Mouse (Mus musculus) MEL (cell line): ENCODE measurements around the gene Scgb1c1. TPM values are rescaled to one million over a fixed set of nuclear protein-coding genes. Genes with fewer than 3 reads are reported as not detected.

Source experiments
- DNase-seq: peaks from one replicate; pipeline ENCODE4 v3.0.0; 2011; ENCODE audit warnings: low read depth, low spot score
- H3K27ac ChIP-seq: 2 replicates; pipeline ENCODE4 v1.5.1; 2012; ENCODE audit warnings: low read depth, mild to moderate bottlenecking, control low read depth, low read length, moderate library complexity; ENCODE audit not compliant: control insufficient read depth
- H3K27me3 ChIP-seq, 2 experiments: fragments of 150-350 bp in 1 of 2; sonication (generic) in 1 of 2; 2 replicates each; pipeline ENCODE4 v1.6.1; 2012; ENCODE audit warnings: low read length in 2 of 2, mild to moderate bottlenecking in 2 of 2, improper control_type of control experiment in 1 of 2, moderate library complexity in 1 of 2; ENCODE audit not compliant: insufficient read depth in 2 of 2, control insufficient read depth in 1 of 2
- H3K36me3 ChIP-seq, 2 experiments: 2 replicates each; pipeline ENCODE4 v1.6.1; 2012 to 2014; ENCODE audit warnings: low read length in 2 of 2, improper control_type of control experiment in 1 of 2, inconsistent platforms in 1 of 2, mild to moderate bottlenecking in 1 of 2; ENCODE audit not compliant: insufficient read depth in 2 of 2, control insufficient read depth in 1 of 2
- H3K4me1 ChIP-seq, 2 experiments: fragments of 150-350 bp in 1 of 2; sonication (generic) in 1 of 2; 2 replicates each; pipeline ENCODE4 v1.6.1; 2012; ENCODE audit warnings: low read length in 2 of 2, improper control_type of control experiment in 1 of 2, mild to moderate bottlenecking in 1 of 2; ENCODE audit not compliant: insufficient read depth in 2 of 2, control insufficient read depth in 1 of 2
- H3K4me3 ChIP-seq, 2 experiments: fragments of 150-350 bp in 1 of 2; sonication (generic) in 1 of 2; 2 replicates each; pipeline ENCODE4 v1.5.1; 2012; ENCODE audit warnings: low read depth in 2 of 2, low read length in 2 of 2, mild to moderate bottlenecking in 2 of 2, moderate library complexity in 2 of 2, control low read depth in 1 of 2, improper control_type of control experiment in 1 of 2; ENCODE audit not compliant: control insufficient read depth in 1 of 2, insufficient read depth in 1 of 2
- H3K79me2 ChIP-seq: 2 replicates; pipeline ENCODE4 v1.6.1; 2012; ENCODE audit warnings: mild to moderate bottlenecking, low read length, moderate library complexity; ENCODE audit not compliant: control insufficient read depth, poor library complexity, insufficient read depth
- H3K9ac ChIP-seq: 2 replicates; pipeline ENCODE4 v1.6.1; 2012; ENCODE audit warnings: low read depth, mild to moderate bottlenecking, control low read depth, low read length, moderate library complexity; ENCODE audit not compliant: control insufficient read depth, poor library complexity, severe bottlenecking
- H3K9me3 ChIP-seq: fragments of 150-350 bp; sonication (generic); replicated peaks from 2 replicates; pipeline ENCODE4 v1.6.1; 2012; ENCODE audit warnings: mild to moderate bottlenecking, low read length, improper control_type of control experiment, moderate library complexity; ENCODE audit not compliant: insufficient read depth
- CHD1 ChIP-seq: IDR thresholded peaks from 2 replicates; pipeline ENCODE4 v1.6.1; 2012; ENCODE audit warnings: low read depth, mild to moderate bottlenecking, inconsistent platforms, low read length, improper control_type of control experiment
- CHD2 ChIP-seq: IDR thresholded peaks from 2 replicates; pipeline ENCODE4 v1.6.1; 2011; ENCODE audit warnings: low read length, improper control_type of control experiment
- CTCF ChIP-seq, 3 experiments: IDR thresholded peaks in 2 of 3; conservative IDR thresholded peaks in 1 of 3; 2 replicates each; pipeline ENCODE4 v1.5.1; 2011 to 2012; ENCODE audit warnings: low read length in 3 of 3, low read depth in 2 of 3, mild to moderate bottlenecking in 2 of 3, improper control_type of control experiment in 1 of 3, inconsistent platforms in 1 of 3, mixed read lengths in 1 of 3, moderate library complexity in 1 of 3; ENCODE audit not compliant: control insufficient read depth in 1 of 3, insufficient read depth in 1 of 3, poor library complexity in 1 of 3, severe bottlenecking in 1 of 3
- ELF1 ChIP-seq: IDR thresholded peaks from 2 replicates; pipeline ENCODE4 v1.6.1; 2014; ENCODE audit warnings: low read depth, mild to moderate bottlenecking, inconsistent platforms, low read length, improper control_type of control experiment, moderate library complexity
- EP300 ChIP-seq, 2 experiments: IDR thresholded peaks; 2 replicates each; pipeline ENCODE4 v1.6.1; 2011; ENCODE audit warnings: improper control_type of control experiment in 2 of 2, low read length in 2 of 2, low read depth in 1 of 2, mild to moderate bottlenecking in 1 of 2
- ETS1 ChIP-seq: IDR thresholded peaks from 2 replicates; pipeline ENCODE4 v1.6.1; 2012; ENCODE audit warnings: low read depth, mild to moderate bottlenecking, inconsistent platforms, low read length, improper control_type of control experiment, moderate library complexity
- HCFC1 ChIP-seq: IDR thresholded peaks from 2 replicates; pipeline ENCODE4 v1.6.1; 2012; ENCODE audit warnings: low read depth, mild to moderate bottlenecking, inconsistent platforms, low read length, improper control_type of control experiment, moderate library complexity
- JUND ChIP-seq: IDR thresholded peaks from 2 replicates; pipeline ENCODE4 v1.6.1; 2011; ENCODE audit warnings: low read depth, mild to moderate bottlenecking, improper control_type of control experiment, low read length
- KAT2A ChIP-seq: conservative IDR thresholded peaks from 2 replicates; pipeline ENCODE4 v1.6.1; 2012; ENCODE audit warnings: low read depth, low read length, improper control_type of control experiment, inconsistent platforms
- MAFK ChIP-seq: IDR thresholded peaks from 2 replicates; pipeline ENCODE4 v1.6.1; 2011; ENCODE audit warnings: low read depth, mild to moderate bottlenecking, low read length, improper control_type of control experiment, borderline replicate concordance
- MAX ChIP-seq: IDR thresholded peaks from 2 replicates; pipeline ENCODE4 v1.6.1; 2011; ENCODE audit warnings: low read length, improper control_type of control experiment
- MAZ ChIP-seq: IDR thresholded peaks from 2 replicates; pipeline ENCODE4 v1.6.1; 2012; ENCODE audit warnings: low read depth, mild to moderate bottlenecking, inconsistent platforms, low read length, improper control_type of control experiment
- MXI1 ChIP-seq: IDR thresholded peaks from 2 replicates; pipeline ENCODE4 v1.6.1; 2011; ENCODE audit warnings: mild to moderate bottlenecking, low read depth, low read length, improper control_type of control experiment
- MYB ChIP-seq: IDR thresholded peaks from 2 replicates; pipeline ENCODE4 v1.6.1; 2011; ENCODE audit warnings: mild to moderate bottlenecking, low read depth, low read length, improper control_type of control experiment
- NELFE ChIP-seq: IDR thresholded peaks from 2 replicates; pipeline ENCODE4 v1.6.1; 2011; ENCODE audit warnings: low read depth, low read length, improper control_type of control experiment
- NRF1 ChIP-seq: IDR thresholded peaks from 2 replicates; pipeline ENCODE4 v1.6.1; 2014; ENCODE audit warnings: low read depth, mild to moderate bottlenecking, inconsistent platforms, low read length, improper control_type of control experiment, moderate library complexity; ENCODE audit not compliant: poor library complexity, insufficient read depth, severe bottlenecking
- POLR2A ChIP-seq, 2 experiments: IDR thresholded peaks; 2 replicates each; pipeline ENCODE4 v1.6.1; 2011 to 2012; ENCODE audit warnings: low read length in 2 of 2, mild to moderate bottlenecking in 2 of 2, control low read depth in 1 of 2, improper control_type of control experiment in 1 of 2, low read depth in 1 of 2, moderate library complexity in 1 of 2; ENCODE audit not compliant: control insufficient read depth in 1 of 2, insufficient read depth in 1 of 2, poor library complexity in 1 of 2
- POLR2AphosphoS2 ChIP-seq: IDR thresholded peaks from 2 replicates; pipeline ENCODE4 v1.6.1; 2011; ENCODE audit warnings: low read length, improper control_type of control experiment
- POLR2AphosphoS5 ChIP-seq: IDR thresholded peaks from 2 replicates; pipeline ENCODE4 v1.6.1; 2012; ENCODE audit warnings: low read depth, borderline replicate concordance, mild to moderate bottlenecking, inconsistent platforms, low read length, moderate library complexity, mixed read lengths
- RAD21 ChIP-seq: IDR thresholded peaks from 2 replicates; pipeline ENCODE4 v1.6.1; 2011; ENCODE audit warnings: mild to moderate bottlenecking, low read depth, low read length, improper control_type of control experiment
- RCOR1 ChIP-seq: IDR thresholded peaks from 2 replicates; pipeline ENCODE4 v1.6.1; 2012; ENCODE audit warnings: low read depth, mild to moderate bottlenecking, inconsistent platforms, low read length, improper control_type of control experiment
- SIN3A ChIP-seq: IDR thresholded peaks from 2 replicates; pipeline ENCODE4 v1.6.1; 2012; ENCODE audit warnings: low read length, improper control_type of control experiment, inconsistent platforms
- TBP ChIP-seq: IDR thresholded peaks from 2 replicates; pipeline ENCODE4 v1.8.0; 2011; ENCODE audit warnings: low read depth, low read length, improper control_type of control experiment
- TCF12 ChIP-seq: IDR thresholded peaks from 2 replicates; pipeline ENCODE4 v1.6.1; 2014; ENCODE audit warnings: low read depth, mild to moderate bottlenecking, inconsistent platforms, low read length, improper control_type of control experiment, moderate library complexity
- USF1 ChIP-seq: IDR thresholded peaks from 2 replicates; pipeline ENCODE4 v1.6.1; 2014; ENCODE audit warnings: low read depth, mild to moderate bottlenecking, inconsistent platforms, low read length, improper control_type of control experiment, moderate library complexity
- USF2 ChIP-seq, 2 experiments: IDR thresholded peaks; 2 replicates each; pipeline ENCODE4 v1.6.1; 2011 to 2012; ENCODE audit warnings: improper control_type of control experiment in 2 of 2, low read length in 2 of 2, borderline replicate concordance in 1 of 2, inconsistent platforms in 1 of 2, low read depth in 1 of 2, mild to moderate bottlenecking in 1 of 2; ENCODE audit not compliant: insufficient read depth in 1 of 2
- ZKSCAN1 ChIP-seq: IDR thresholded peaks from 2 replicates; pipeline ENCODE4 v1.6.1; 2012; ENCODE audit warnings: low read depth, mild to moderate bottlenecking, inconsistent platforms, low read length, improper control_type of control experiment, moderate library complexity
- ZMIZ1 ChIP-seq: IDR thresholded peaks from 2 replicates; pipeline ENCODE4 v1.6.1; 2012; ENCODE audit warnings: low read depth, mild to moderate bottlenecking, inconsistent platforms, low read length, improper control_type of control experiment, moderate library complexity
- ZNF384 ChIP-seq: IDR thresholded peaks from 2 replicates; pipeline ENCODE4 v1.6.1; 2012; ENCODE audit warnings: low read depth, mild to moderate bottlenecking, inconsistent platforms, low read length, improper control_type of control experiment
- polyA plus RNA-seq, 2 experiments: library from polyadenylated mRNA; stranded (reverse) in 1 of 2; unstranded in 1 of 2; fragments of >175 nt in 1 of 2; fragments of >200 nt in 1 of 2; gene quantifications; 2 replicates each; pipeline versions ENCODE4 v1.2.1 to v1.2.4; 2012; ENCODE audit warnings: low replicate concordance in 2 of 2, low read depth in 1 of 2; ENCODE audit not compliant: insufficient read length in 2 of 2, insufficient read depth in 1 of 2, missing spikeins in 1 of 2
- total RNA-seq: library from RNA; depleted of rRNA; stranded (reverse); fragments of 300-350 nt; gene quantifications from 2 replicates; pipeline ENCODE4 v1.2.3, GENCODE M21; 2012

The Scgb1c1 gene
- total and polyA plus RNA-seq, 3 experiments: not detected

- Histone ChIP-seq H3K27ac (no peak overlapping the region; the same call in 1 of the 2 replicates), H3K4me3 (peak overlapping the region; percentile 92), H3K9ac (peak overlapping the region; percentile 66), H3K27me3 (no peaks in the 10 kb centered on the region)
- TF ChIP-seq ZKSCAN1 (no peak), ZNF384 (peak; percentile 68; the same call in 1 of the 2 replicates), USF1 (0 out of 2 replicates have a peak, but pooled peaks have one; percentile 44)
- TF ChIP-seq, all 39 proteins: peak for 2
- no peak for DNase-seq
- peaks cover 15% of the 10 kb centered on the region for H3K79me2 ChIP-seq
- no peaks in the 10 kb centered on the region for H3K9me3 ChIP-seq
- H3K36me3 ChIP-seq: peaks cover 0 to 18% of the 10 kb centered on the region in 2 experiments; a peak in 2 of 4 replicates
- peaks cover 0 to 14% of the 10 kb centered on the region in 2 experiments; a peak in 3 of 4 replicates for H3K4me1 ChIP-seq
Observed at GRCm38 (mm10) chr7:140880865-140881515, 35.6 kb downstream of the Scgb1c1 start.

- peaks cover 15% of the 10 kb centered on the region for H3K79me2 ChIP-seq
- no peaks in the 10 kb centered on the region for H3K27me3 ChIP-seq
- peaks cover 0 to 14% of the 10 kb centered on the region in 2 experiments; a peak in 3 of 4 replicates for H3K4me1 ChIP-seq
- peak within 1 kb of the TSS; percentile 88 for H3K9ac ChIP-seq
- H3K9me3 ChIP-seq: no peaks in the 10 kb centered on the region
- peak; percentile 96 for DNase-seq
- H3K4me3 ChIP-seq: peak within 1 kb of the TSS; percentile 92
- H3K27ac ChIP-seq: peak within 1 kb of the TSS; percentile 80
- TF ChIP-seq USF1: peak; percentile 68
- TF ChIP-seq ZMIZ1: peak; percentile 20; the same call in 1 of the 2 replicates
- peak; percentile 94 for TF ChIP-seq HCFC1
- no peak for TF ChIP-seq EP300 (IDR thresholded peaks at IDR 0.05; ENCODE audit: low read depth in 1 of 2, low read length in 2 of 2)
- no peak for TF ChIP-seq CHD2
- no peak for TF ChIP-seq POLR2AphosphoS5
- TF ChIP-seq MAFK: no peak
- no peak for TF ChIP-seq RCOR1
- TF ChIP-seq NRF1: 0 out of 2 replicates have a peak, but pooled peaks have one; percentile 15
- no peak for TF ChIP-seq MYB
- peak; percentile 79 for TF ChIP-seq KAT2A
- TF ChIP-seq SIN3A: peak; percentile 100
- no peak for TF ChIP-seq JUND
- TF ChIP-seq ELF1: peak; percentile 96
- TF ChIP-seq RAD21: no peak
- no peak for TF ChIP-seq USF2 (IDR thresholded peaks at IDR 0.05; ENCODE audit: borderline replicate concordance in 1 of 2, insufficient read depth in 1 of 2, low read depth in 1 of 2, low read length in 2 of 2)
- peak; percentile 44; the same call in 1 of the 2 replicates for TF ChIP-seq TCF12
- no peak for TF ChIP-seq CHD1
- TF ChIP-seq MAX: peak; percentile 52; the same call in 1 of the 2 replicates
- TF ChIP-seq POLR2AphosphoS2: peak; percentile 25; the same call in 1 of the 2 replicates
- TF ChIP-seq POLR2A (IDR thresholded peaks at IDR 0.05; ENCODE audit: control insufficient read depth in 1 of 2, insufficient read depth in 1 of 2, low read depth in 1 of 2, low read length in 2 of 2, poor library complexity in 1 of 2): peak; percentile 38 to 68; a peak in 1 of 4 replicates
- no peak for TF ChIP-seq CTCF (IDR thresholded peaks at IDR 0.05 in 2 of 3, conservative IDR thresholded peaks at IDR 0.05 in 1 of 3; ENCODE audit: control insufficient read depth in 1 of 3, insufficient read depth in 1 of 3, low read depth in 2 of 3, low read length in 3 of 3, poor library complexity in 1 of 3, severe bottlenecking in 1 of 3)
- no peak; the same call in 1 of the 2 replicates for TF ChIP-seq MAZ
- TF ChIP-seq MXI1: peak; percentile 93
- peak; percentile 85 for TF ChIP-seq NELFE
- no peak for TF ChIP-seq ETS1
- no peak for TF ChIP-seq TBP
- peaks cover 3 to 18% of the 10 kb centered on the region in 2 experiments for H3K36me3 ChIP-seq
Observed at GRCm38 (mm10) chr7:140881696-140882468, 36.5 kb downstream of the Scgb1c1 start, which contains the start of the genes Psmd13 and Sirt3. Psmd13 (plus strand) TSS chr7:140881968. Sirt3 (minus strand) TSS chr7:140882309.
